Mouse (Mus musculus) megakaryocyte, embryonic 14.5 days (primary cell): Measurements from ENCODE around the gene Rraga. TPM values are rescaled to one million over a fixed set of nuclear protein-coding genes. Genes with fewer than 3 reads are reported as not detected.

ENCODE experiments used
- H3K27me3 ChIP-seq: replicated peaks from 2 replicates; pipeline ENCODE3; 2012; ENCODE audit warnings: inconsistent platforms
- H3K36me3 ChIP-seq: replicated peaks from 2 replicates; pipeline ENCODE3; 2012; ENCODE audit warnings: low read length, inconsistent platforms, mixed read lengths
- H3K4me1 ChIP-seq: 2 replicates; pipeline ENCODE4 v1.6.1; 2012; ENCODE audit warnings: inconsistent platforms
- H3K4me3 ChIP-seq: replicated peaks from 2 replicates; pipeline ENCODE3; 2012; ENCODE audit warnings: moderate library complexity, mild to moderate bottlenecking, inconsistent platforms
- H3K9me3 ChIP-seq: 2 replicates; pipeline ENCODE4 v1.6.1; 2012; ENCODE audit warnings: inconsistent platforms
- FLI1 ChIP-seq: IDR thresholded peaks from 2 replicates; pipeline ENCODE4 v1.6.1; 2012; ENCODE audit warnings: low read length, inconsistent platforms, mixed read lengths
- GATA1 ChIP-seq: IDR thresholded peaks from 3 replicates; pipeline ENCODE4 v1.6.1; 2012; ENCODE audit warnings: mixed read lengths, low read length, inconsistent platforms, borderline replicate concordance
- polyA plus RNA-seq: library from polyadenylated mRNA; stranded (reverse); fragments of >175 nt; gene quantifications from 2 replicates; pipeline ENCODE4 v1.2.3, GENCODE M21; 2012; ENCODE audit warnings: low replicate concordance; ENCODE audit not compliant: insufficient read depth

The Rraga gene
- polyA plus RNA-seq, 1 experiment = 76.9 TPM

GRCm38 (mm10) chr4:86545615-86546014 is 29.9 kb upstream of the Rraga start:
- Histone ChIP-seq H3K9me3 (no peaks in the 10 kb centered on the region), H3K36me3 (no peaks in the 10 kb centered on the region), H3K27me3 (peaks cover 3% of the 10 kb centered on the region), H3K4me3 (no peak overlapping the region), H3K4me1 (peaks cover 3% of the 10 kb centered on the region; the same call in 1 of the 2 replicates)
- TF ChIP-seq GATA1 (no peak), FLI1 (no peak)

DNA sequence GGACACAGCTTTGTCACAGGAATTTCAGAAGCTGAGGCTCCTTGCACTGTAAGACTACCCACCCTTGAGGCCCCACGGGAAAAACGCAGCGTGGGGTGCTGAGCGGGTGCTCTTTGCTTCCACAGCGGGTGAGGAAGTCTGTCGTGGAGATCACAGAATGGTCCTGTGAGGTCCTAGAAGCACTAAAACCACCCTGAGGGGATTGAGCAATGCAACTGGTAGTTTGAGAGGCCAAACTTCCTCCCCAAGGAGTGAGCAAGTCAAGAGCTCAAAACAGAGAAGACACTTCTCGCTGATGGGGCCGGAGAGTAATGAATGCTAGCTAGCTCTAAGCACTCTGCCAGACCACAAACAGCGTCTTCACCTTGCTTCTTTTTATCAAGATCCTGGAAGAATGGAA is 27.1 kb upstream of the Rraga start:
- H3K36me3 ChIP-seq = no peaks in the 10 kb centered on the region
- H3K27me3 ChIP-seq = peaks cover 12% of the 10 kb centered on the region
- H3K4me3 ChIP-seq = no peak overlapping the region
- H3K4me1 ChIP-seq = peaks cover 3% of the 10 kb centered on the region; the same call in 1 of the 2 replicates
- TF ChIP-seq FLI1 = no peak
- no peak for TF ChIP-seq GATA1
- H3K9me3 ChIP-seq = no peaks in the 10 kb centered on the region

DNA sequence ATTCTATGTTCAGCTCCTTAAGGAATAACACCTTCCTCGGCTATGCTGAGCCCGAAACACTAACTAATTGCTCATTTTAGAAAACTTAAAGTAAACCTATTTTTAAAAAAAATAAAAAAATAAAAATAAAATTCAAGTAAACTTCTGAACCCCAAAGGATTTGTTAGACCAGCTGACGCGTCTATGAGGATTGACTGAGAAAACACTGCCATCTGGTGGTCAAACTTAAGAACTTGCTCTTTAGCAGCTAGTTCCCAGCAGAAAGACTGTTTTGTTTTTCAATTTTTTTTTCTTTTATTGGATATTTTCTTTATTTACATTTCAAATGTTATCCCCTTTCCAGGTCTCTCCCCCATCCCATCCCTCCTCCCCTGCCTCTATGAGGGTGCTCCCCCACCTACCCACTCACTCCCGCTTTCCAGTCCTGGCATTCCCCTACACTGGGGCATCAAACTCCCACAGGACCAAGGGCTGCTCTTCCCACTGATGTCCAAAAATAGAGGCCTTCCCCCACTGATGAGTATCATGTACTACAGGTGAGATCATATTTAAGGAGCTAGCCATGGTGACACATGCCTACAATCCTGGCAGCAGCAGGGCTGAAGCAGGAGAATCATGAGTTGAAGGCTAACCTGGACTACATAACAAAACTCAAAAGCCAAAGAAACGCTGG is 20.3 kb upstream of the Rraga start:
- TF ChIP-seq FLI1 (no peak), GATA1 (no peak)
- H3K9me3 ChIP-seq = no peaks in the 10 kb centered on the region
- no peaks in the 10 kb centered on the region for H3K36me3 ChIP-seq
- H3K4me3 ChIP-seq = no peak overlapping the region
- peaks cover 25% of the 10 kb centered on the region for H3K27me3 ChIP-seq
- H3K4me1 ChIP-seq = peaks cover 10% of the 10 kb centered on the region; the same call in 1 of the 2 replicates

DNA sequence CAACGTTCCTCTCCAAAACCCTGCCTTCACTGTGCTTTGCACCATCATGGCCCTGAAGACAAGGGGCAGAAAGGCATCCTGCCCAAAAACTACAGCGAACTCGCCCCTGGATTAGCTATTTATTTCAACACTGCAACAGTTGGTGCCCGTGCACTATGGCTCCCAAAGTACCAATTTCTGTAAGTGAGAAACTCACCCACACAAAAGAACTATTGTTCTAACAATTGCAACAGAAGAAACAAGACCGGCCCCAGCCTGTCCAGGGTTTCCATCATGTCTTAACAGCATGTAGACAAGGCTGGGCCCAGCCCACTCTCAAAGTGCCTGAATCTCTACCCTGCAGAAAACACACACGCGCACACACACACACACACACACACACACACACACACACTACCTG is 18.1 kb upstream of the Rraga start:
- peaks cover 20% of the 10 kb centered on the region for H3K27me3 ChIP-seq
- no peak overlapping the region for H3K4me3 ChIP-seq
- H3K36me3 ChIP-seq = no peaks in the 10 kb centered on the region
- TF ChIP-seq FLI1 = no peak
- no peak for TF ChIP-seq GATA1
- H3K9me3 ChIP-seq = no peaks in the 10 kb centered on the region
- peaks cover 15% of the 10 kb centered on the region for H3K4me1 ChIP-seq

DNA sequence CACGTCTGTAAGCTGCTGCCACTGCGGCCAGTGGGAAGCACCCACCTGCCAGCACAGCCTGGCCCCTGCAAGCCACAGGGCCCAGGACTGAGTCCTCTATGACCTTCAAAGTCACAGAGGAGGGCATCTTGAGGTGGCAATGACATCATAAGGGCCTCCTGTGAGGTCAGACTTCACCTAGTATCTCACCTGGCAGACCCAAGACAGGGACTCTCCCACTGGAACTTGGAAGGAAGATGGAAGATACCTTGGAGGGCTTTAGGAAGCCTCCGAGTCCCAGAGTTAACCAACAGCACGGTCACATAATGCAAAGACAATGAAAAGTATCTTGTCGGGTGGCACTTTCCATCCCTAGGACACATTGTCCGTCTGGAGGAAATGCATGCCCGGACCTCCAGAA is 17.2 kb upstream of the Rraga start, which contains the start of gene Saxo1:
Saxo1 (minus strand) TSS at position 101 of the 400 bp plus-strand sequence.
- TF ChIP-seq FLI1 (no peak), GATA1 (no peak)
- Histone ChIP-seq H3K27me3 (peaks cover 20% of the 10 kb centered on the region), H3K4me1 (peaks cover 17% of the 10 kb centered on the region), H3K4me3 (no peak within 1 kb of the TSS), H3K9me3 (no peaks in the 10 kb centered on the region), H3K36me3 (no peaks in the 10 kb centered on the region)

GRCm38 (mm10) chr4:86559006-86559405 is 16.5 kb upstream of the Rraga start:
- H3K4me1 ChIP-seq = peaks cover 24% of the 10 kb centered on the region
- H3K9me3 ChIP-seq = no peaks in the 10 kb centered on the region
- no peak overlapping the region for H3K4me3 ChIP-seq
- TF ChIP-seq GATA1 (no peak), FLI1 (no peak)
- H3K36me3 ChIP-seq = no peaks in the 10 kb centered on the region
- peaks cover 20% of the 10 kb centered on the region for H3K27me3 ChIP-seq

DNA sequence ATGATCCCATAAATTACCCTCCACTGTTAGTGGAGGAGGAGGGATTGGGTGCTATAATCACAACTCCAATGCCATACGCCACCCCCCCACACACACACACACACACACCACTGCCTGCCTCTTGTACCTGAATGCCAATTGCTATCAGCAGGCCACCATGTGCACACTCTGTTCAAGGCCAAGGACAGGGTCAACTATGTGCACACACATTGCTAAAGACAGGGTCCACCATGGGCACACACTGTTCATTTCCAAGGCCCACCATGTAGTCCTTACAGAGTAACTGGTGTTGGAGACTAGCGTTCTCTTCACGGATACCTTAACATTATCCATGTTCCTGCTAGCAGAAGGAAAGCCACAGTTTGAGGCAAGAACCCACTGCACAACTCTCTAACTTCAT is 14.4 kb upstream of the Rraga start:
- TF ChIP-seq FLI1 (no peak), GATA1 (no peak)

GRCm38 (mm10) chr4:86574939-86575282 is 557 bp upstream of the Rraga start:
- Histone ChIP-seq H3K9me3 (no peaks in the 10 kb centered on the region), H3K27me3 (no peaks in the 10 kb centered on the region), H3K4me3 (peak overlapping the region; percentile 100), H3K4me1 (peaks cover 65% of the 10 kb centered on the region), H3K36me3 (peaks cover 23% of the 10 kb centered on the region)
- TF ChIP-seq GATA1 (no peak), FLI1 (no peak)

More for the DNA sequence above, 14.4 kb upstream of the Rraga start:
- no peaks in the 10 kb centered on the region for H3K36me3 ChIP-seq
- H3K9me3 ChIP-seq = no peaks in the 10 kb centered on the region
- H3K4me1 ChIP-seq = peaks cover 41% of the 10 kb centered on the region
- no peak overlapping the region for H3K4me3 ChIP-seq
- peaks cover 20% of the 10 kb centered on the region for H3K27me3 ChIP-seq

DNA sequence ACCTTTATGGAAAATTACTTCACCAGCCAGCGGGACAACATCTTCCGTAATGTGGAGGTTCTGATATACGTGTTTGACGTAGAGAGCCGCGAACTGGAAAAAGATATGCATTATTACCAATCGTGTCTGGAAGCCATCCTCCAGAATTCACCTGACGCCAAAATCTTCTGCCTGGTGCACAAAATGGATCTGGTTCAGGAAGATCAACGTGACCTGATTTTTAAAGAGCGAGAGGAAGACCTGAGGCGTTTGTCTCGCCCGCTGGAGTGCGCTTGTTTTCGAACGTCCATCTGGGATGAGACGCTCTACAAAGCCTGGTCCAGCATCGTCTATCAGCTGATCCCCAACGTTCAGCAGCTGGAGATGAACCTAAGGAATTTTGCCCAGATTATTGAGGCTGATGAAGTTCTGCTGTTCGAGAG is 663 bp downstream of the Rraga start:
- H3K27me3 ChIP-seq = no peaks in the 10 kb centered on the region
- peaks cover 57% of the 10 kb centered on the region for H3K4me1 ChIP-seq
- no peaks in the 10 kb centered on the region for H3K9me3 ChIP-seq
- peak overlapping the region; percentile 100 for H3K4me3 ChIP-seq
- peaks cover 34% of the 10 kb centered on the region for H3K36me3 ChIP-seq
- TF ChIP-seq GATA1 = no peak
- no peak for TF ChIP-seq FLI1

DNA sequence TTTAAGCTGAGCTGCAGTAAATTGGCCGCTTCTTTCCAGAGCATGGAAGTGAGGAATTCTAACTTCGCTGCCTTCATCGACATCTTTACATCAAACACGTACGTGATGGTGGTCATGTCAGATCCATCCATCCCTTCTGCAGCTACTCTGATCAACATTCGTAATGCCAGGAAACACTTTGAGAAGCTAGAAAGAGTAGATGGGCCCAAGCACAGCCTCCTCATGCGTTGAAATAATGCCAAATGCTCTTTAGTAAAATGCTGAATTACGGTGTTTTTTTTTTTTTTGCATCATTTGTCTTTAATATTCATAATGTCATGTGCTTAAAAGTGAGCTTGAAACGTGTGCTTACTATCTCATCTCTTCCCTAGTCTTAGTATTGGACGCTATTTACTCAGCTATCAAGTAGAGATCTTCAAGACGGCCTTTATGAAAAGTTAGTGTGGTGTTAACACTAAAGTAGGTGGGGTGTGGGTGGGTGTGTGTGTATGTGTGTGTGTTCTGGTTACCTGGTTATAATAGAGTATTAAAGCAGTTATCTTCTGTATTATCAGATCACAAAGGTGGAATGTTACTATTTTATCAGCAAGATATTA is 1.3 kb downstream of the Rraga start:
- no peaks in the 10 kb centered on the region for H3K9me3 ChIP-seq
- H3K4me3 ChIP-seq = peak overlapping the region; percentile 100
- H3K4me1 ChIP-seq = peaks cover 54% of the 10 kb centered on the region
- peaks cover 40% of the 10 kb centered on the region for H3K36me3 ChIP-seq
- TF ChIP-seq GATA1 (no peak), FLI1 (no peak)
- no peaks in the 10 kb centered on the region for H3K27me3 ChIP-seq
